Mouse (Mus musculus) kidney, adult 8-10 months (tissue): ENCODE data around the gene Celf3.
A peak's percentile ranks its signal among the peaks of the same experiment; 100 is the strongest.

Source experiments
- DNase-seq, 2 experiments: peaks; one replicate each; pipeline ENCODE4 v3.0.0; 2022

Celf3 gene

DNA sequence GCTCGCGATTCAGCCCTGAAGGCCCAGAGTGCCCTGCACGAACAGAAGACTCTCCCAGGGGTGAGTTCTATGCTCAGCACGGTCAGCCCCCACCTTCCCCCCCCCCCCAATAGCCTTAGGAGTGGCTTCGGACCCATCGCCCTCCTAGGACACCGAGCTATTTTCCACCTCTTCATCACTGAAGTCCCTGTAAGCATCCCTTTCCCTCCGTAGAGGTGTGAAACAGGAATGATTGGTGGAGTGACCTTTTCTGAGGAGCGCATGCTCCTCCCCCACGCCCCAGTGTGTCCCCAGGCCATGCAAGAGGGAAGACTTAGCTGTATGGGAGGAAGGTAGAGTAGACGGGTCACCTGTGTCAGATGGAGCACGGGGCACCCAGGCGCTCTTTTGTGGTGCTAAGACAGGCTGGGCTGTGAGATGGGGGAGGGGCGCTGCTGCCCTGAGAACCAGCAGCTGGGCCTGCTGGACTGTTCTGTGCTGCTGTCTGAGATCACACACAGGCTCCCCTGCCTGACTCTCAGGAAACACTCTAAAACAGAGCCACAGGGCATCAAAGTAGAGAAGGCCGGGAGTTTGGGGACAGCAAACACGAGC is 2.3 kb downstream of the Celf3 start, which contains the start of gene Riiad1:
Riiad1 (minus strand) TSS at position 51 of the 594 bp plus-strand sequence.
- DNase-seq, result no peak

DNA sequence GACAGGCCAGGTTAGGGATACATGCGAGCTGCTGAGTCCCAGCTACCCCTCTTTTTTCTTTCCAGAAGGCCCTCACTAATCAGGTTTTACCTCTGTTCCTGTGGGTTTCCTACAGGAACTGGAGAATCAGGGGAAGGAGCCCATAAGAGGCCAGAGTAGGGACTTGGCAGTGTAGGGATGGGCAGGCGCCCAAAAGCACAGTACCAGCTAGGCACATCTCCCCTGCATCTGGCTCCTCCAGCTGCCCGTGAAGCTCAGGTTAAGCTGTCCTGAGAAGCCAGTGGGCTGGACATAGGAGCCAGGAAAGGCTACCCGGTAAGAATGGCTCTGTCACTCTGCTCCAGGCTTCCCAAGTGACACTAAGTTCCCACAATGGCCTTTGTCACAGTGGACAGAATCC is 3.3 kb downstream of the Celf3 start:
- DNase-seq, result no peak

DNA sequence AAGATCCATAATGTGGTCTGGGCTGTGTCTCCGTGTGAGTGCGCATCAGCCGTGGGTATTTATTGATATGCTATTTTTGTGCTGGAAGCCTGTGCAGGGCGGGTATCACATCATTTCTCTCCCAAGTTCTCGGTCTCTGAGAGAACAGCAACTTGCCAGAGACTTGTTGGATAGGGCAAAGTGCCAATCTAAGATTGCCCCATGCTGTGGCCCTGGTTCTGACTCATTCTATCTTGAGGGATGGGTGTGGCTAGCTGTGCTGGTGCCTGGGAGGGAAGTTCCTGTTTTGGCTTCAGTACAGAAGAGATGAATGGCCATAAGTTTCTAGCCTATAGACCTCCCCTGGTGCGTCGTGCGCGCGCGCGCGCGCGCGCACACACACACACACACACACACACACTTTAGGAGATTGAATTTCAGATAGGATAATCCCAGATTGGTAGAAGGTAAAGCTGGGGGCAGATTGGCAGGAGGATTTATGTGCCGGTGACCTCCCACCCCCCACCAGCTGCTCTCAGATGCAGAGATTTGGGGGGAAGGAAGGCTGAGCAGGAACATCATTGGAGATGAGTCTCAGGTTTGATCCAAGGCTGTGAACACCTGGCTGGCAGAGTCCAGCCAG is 4.8 kb downstream of the Celf3 start:
- no peak for DNase-seq

DNA sequence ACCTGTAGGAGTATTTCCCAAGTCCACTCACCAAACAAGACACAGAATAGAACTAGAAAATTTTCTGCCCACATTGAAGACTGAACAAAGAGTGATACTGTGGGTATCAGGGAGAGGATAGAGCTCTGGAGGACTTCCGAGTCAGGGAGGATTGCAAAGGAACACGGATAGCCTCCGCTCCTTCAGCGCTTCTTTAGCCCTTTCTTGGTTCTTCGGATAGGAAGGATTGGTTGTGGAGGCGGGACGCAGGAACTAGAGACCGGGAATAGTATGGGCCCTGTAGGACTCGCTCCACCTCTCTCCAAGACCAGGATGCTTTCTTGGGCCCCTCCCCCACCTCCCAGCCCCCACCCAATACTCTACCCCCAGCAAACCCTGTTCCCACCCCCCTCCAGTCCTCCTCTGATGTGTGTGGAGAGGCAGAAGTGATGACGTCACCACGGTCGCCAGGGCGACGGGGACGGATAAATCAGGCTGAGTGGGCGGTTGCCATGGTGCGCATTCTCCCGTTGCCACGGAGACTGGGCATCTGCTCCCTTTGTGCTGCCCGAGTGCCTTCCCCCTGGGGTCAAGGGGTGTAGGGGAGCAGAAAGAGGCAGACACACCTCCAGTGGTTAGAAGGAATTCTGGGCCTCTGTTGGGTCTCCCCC is 5.8 kb downstream of the Celf3 start:
- no peak for DNase-seq

DNA sequence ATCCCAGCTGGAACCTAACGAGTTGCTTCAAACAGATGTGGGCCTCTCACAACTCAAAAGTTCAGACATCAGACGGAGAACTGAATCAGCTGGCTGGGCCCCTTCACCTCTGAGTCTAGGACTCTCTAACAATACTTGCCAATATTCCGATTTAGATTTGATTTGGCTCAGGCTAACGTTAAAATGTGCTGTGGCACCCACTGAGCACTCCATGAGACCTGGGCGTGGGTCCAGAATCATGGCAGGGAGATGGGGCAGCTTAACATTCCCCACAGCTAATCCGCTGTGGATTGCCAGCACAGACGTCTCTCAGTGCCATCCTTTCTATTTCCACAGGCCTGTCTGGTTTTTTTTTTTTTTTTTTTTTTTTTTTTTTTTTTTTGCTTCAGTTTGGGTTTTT is 7.8 kb downstream of the Celf3 start:
- no peak for DNase-seq

DNA sequence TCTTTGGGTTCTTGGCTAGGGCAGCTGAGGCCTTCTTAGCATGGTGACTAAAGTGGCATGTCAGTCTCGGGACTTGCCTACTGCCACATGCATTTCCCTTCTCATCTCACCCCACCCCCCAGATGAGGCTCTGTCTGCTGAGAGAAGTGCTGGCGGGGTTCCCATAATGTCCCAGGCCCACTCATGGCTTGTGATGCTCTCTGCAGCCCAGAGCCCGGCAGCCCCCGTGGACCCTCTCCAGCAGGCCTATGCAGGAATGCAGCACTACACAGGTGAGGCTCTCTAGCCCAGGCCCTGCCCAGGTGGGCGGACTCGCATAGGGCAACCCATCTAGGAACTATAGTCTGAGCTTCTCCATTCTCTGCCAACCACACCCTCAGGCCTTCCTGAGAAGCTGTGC is 9.5 kb downstream of the Celf3 start:
- DNase-seq, result no peak

DNA sequence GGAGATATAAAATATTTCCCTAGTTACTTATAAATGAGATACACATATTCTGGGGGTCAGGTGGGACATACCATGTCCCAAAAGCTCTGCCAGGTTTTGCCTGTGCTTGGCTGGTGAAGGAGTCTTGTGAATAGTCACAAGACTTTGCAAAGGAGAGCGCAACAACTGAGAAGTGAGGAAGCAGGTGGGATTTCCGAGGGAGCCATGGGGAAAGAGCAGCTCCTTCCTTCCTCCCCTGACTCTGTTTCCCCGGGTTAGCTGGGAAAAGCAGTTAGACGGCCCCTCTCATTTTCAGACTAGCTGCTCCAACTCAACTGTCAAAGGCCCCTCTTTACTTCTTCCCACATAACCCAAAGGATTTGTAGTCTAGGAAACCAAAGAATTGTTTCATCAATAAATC is 19.1 kb downstream of the Celf3 start:
- no peak for DNase-seq

DNA sequence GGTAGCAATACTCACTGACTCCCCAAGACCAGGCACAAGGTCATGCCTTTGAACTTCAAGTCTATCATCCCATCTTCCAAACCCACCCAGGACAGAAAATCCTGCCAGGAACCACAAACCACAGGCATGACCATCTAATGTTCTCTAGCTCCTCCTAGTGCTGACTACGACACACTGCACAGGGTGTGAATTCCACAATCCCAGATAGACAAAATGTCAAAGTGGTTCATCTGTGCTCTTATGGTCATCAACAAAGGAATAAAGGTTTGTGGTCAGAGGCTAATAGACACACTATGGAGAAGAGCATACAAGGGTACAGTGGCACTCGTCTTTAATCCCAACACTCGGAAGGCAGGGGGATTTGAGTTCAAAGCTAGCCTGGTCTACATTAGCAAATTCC is 24.1 kb downstream of the Celf3 start:
- DNase-seq, result peak; percentile 8 to 13

DNA sequence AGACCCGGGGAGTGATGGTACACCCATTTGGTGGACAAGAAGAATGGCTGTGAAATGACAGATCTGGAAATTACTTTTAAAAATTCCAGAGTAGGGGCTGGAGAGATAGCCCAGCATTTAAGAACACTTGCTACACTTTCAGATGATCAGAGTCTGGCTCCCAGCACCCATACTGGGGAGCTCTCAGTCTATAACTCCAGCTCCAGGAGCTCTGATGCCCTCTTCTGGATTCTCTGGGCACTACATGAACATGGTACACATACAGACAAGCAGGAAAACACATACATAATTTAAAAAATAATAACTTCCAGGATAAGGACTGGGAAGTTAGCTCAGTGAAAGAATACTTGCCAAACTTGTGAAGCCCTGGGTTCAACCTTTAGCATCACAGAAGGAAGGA is 28.6 kb downstream of the Celf3 start:
- DNase-seq, result peak in 1 of 2 experiments; percentile 23

DNA sequence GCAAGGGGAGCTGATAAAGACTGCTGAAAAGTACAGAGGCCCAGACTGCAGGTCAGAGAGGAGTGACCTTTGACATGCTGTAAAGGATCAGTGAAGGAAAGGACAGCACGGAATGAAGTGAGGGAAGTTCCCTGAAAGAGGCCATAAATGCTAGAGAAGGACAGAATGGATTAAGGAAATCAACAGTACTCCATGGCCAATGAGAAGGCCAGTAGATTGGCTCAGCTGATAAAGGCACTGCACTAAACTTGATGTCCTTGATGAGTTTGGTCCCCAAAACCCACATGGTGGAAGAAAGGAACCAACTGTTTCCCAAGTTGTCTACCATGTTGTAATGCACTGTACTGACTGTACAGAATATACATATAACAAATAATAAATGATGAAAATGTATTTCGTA is 48.6 kb downstream of the Celf3 start:
- no peak for DNase-seq

DNA sequence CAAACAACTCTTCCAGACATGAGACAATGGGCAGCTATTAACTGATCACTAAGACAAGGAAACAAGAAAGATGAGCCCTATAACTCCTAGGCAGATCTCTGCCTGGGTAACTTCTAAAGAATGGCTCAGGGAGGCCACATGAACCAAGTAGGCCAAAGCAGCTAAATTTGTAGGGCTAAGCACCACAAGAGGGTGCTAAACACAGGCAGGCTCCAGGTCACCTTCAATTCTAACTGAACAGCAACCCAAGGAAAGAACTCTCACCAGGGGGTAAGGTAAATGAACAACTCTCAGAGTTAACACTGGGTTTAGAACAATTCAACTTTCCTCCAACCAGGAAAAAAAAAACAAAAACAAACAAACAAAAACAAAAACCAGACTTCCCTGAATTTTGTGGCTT is 55.9 kb downstream of the Celf3 start:
- DNase-seq, result peak; percentile 75

DNA sequence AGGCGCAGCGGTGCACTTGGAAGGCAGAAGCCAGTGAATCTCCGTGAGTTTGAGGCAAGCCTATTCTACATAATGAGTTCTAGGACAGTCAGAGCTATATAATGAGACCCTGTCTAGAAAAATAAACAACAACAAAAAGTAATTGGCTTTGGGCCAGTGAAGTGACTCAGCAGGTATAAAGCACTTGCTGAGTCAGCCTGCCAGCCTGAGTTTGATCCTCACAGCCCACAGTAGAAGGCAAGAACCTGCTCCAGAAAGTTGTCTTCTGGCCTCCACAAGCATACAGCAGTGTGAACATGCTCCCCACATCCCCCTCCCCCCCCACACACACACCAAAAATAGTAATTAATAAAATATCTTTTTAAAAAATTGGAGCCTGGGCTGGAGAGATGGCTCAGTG is 59.1 kb downstream of the Celf3 start:
- no peak for DNase-seq
